22 mouse cellular contexts compared by ENCODE assay signal in the genomic region with DNA sequence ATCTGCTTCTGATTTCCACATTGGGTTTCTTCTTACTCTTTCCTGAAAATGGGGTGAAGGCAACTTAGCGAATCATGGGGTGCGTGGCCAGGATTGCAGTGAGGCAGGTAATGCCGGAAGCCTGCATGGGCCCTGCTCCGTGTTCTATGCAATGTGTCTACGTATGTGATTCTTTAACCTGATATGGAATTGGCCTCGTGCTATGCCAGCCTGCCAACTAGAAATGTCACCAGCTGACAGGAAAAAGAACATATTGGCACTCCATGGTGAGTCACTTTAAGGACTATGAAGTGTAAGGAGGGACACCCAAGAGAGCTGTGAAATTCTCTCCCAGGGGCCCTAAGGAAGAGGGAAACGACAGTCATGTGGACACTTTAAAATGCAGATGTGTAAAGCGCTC. TPM values are rescaled to one million over a fixed set of nuclear protein-coding genes. Genes with fewer than 3 reads are reported as not detected.
DNase-seq lines count a peak whose midpoint lies in the region; ATAC-seq and TF ChIP-seq lines count a peak whose summit lies in the region.
"Had no signal": no experiment of that assay in that cellular context is flagged by ENCODE, and none has a peak within 500 bp of the region (broad histone marks: within the 10 kb centered on the region; RNA-seq: fewer than 3 reads in every experiment).

No protein-coding gene starts in this region.

- ATAC-seq in frontal cortex, adult (ENCODE audit: low TSS enrichment): peak; percentile 58
- ATAC-seq: activated CD4-positive, CD25-positive, alpha-beta regulatory T cell, adult 4 months; forebrain, embryonic 15.5 days; Patski had no signal

- TF ChIP-seq CTCF in left cerebral cortex, adult 2 months (IDR thresholded peaks at IDR 0.05): no peak

- intact Hi-C loops in left cerebral cortex, adult 2 months (cut with DNase I): no loop called here

- no peak overlapping the region for H3K4me3 ChIP-seq in left cerebral cortex, adult 2 months
- H3K4me3 ChIP-seq: embryonic facial prominence, embryonic 15.5 days; erythroblast, embryonic 14.5 days; forebrain, embryonic 10.5 days; forebrain, embryonic 15.5 days; gastrocnemius, adult 2 months; heart, embryonic 13.5 days; hindbrain, embryonic 12.5 days had no signal

- no peak overlapping the region for H3K27ac ChIP-seq in left cerebral cortex, adult 2 months
- H3K27ac ChIP-seq: embryonic facial prominence, embryonic 15.5 days; forebrain, embryonic 10.5 days; forebrain, embryonic 15.5 days; gastrocnemius, adult 2 months; heart, embryonic 13.5 days; hindbrain, embryonic 12.5 days had no signal

- DNase-seq in frontal cortex, postnatal 14 days (ENCODE audit: low spot score in 2 of 2): no peak
- DNase-seq in layer of hippocampus, adult 8-10 months (ENCODE audit: low spot score in 2 of 2): peak; percentile 30 to 36
- DNase-seq in layer of hippocampus, postnatal 25 days (ENCODE audit: extremely low spot score in 1 of 2, low spot score in 1 of 2): no peak
- peak; percentile 34 to 48 for DNase-seq in layer of hippocampus, postnatal 14 days (ENCODE audit: low spot score in 2 of 2)
- DNase-seq in left cerebral cortex, adult 2 months (ENCODE audit: extremely low spot score in 1 of 2, low spot score in 2 of 2): no peak
- DNase-seq: adrenal gland, postnatal 14 days; cerebellum, adult 18-20 months; cerebellum, postnatal 14 days; gastrocnemius, adult 2 months; gastrocnemius, postnatal 25 days; heart, adult 11 months; heart, postnatal 36 days had no signal

RNA-seq across cellular contexts. Expression of a gene that starts 22.2 kb away (rescaled TPM):
- total RNA-seq in layer of hippocampus, adult 8-10 months (2022): 1 to 10 TPM; 1.4 to 1.7 (median 1.6) TPM
- 1 to 10 TPM; 1.2 to 1.7 TPM for total RNA-seq in layer of hippocampus, postnatal 25 days (2021)
- 1 to 10 TPM; 2.0 to 2.1 TPM for total RNA-seq in layer of hippocampus, postnatal 14 days (2021)
- total RNA-seq in left cerebral cortex, adult 2 months (2021): 1 to 10 TPM; 1.5 to 1.7 TPM
- total RNA-seq: common myeloid progenitor, adult 5-6 weeks had no signal

RNA-seq across cellular contexts. Expression of a gene that starts 29.4 kb away (rescaled TPM):
- 10 to 100 TPM; 49.1 to 58.4 (median 53.4) TPM for total RNA-seq in layer of hippocampus, adult 8-10 months (2022)
- 10 to 100 TPM; 50.3 to 52.2 TPM for total RNA-seq in layer of hippocampus, postnatal 25 days (2021)
- 10 to 100 TPM; 45.2 to 51.7 TPM for total RNA-seq in layer of hippocampus, postnatal 14 days (2021)
- total RNA-seq in left cerebral cortex, adult 2 months (2021): 10 to 100 TPM; 29.9 to 36.4 TPM

Comparison
In these comparisons a context has a peak if more than half of its experiments do, and no peak if none do; other contexts are left out.
1. DNase-seq: peak in layer of hippocampus, adult 8-10 months (2 of 2) and layer of hippocampus, postnatal 14 days (2 of 2); none in frontal cortex, postnatal 14 days (0 of 2), layer of hippocampus, postnatal 25 days (0 of 2) and left cerebral cortex, adult 2 months (0 of 2).